Mouse (Mus musculus) cerebellum, adult (tissue): ENCODE results near the gene Dtnb.

Source experiments
- ATAC-seq: cut with Nextera tagmentation; 2 replicates; pipeline ENCODE4 v1.9.2; 2017; ENCODE audit warnings: mild to moderate bottlenecking, moderate library complexity, mixed read lengths; ENCODE audit not compliant: insufficient number of reproducible peaks, low FRiP score, low TSS enrichment

Gene Dtnb

DNA sequence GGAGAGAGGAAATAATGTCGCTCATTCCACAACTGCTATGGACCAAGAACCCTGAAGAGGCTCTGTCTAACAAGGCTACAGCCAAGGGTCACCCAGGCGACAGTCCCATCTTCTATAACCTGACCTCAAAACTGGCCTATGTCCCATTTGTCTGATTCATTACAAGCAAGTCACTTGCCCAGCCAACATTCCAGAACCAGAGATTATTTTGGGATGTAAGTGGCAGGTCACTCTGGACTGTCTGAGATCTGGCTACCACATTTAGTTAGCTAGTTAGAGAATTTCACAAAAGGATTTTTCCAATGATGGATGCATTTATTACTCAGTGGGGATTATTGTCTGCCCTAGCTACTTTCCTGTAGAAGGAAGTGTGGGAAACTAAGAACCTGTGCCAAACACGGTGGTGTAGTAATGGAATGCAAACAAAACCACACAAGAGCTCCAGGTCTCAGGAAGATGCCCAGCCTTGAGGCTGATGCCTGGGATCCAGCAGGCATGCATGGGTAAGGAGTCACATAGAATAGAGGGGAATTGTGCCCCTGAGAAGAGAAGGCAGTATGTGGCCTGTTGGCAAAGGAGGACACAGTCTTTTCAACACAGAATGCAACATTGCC lies 192.1 kb downstream of the Dtnb start:
- no peak for ATAC-seq

DNA sequence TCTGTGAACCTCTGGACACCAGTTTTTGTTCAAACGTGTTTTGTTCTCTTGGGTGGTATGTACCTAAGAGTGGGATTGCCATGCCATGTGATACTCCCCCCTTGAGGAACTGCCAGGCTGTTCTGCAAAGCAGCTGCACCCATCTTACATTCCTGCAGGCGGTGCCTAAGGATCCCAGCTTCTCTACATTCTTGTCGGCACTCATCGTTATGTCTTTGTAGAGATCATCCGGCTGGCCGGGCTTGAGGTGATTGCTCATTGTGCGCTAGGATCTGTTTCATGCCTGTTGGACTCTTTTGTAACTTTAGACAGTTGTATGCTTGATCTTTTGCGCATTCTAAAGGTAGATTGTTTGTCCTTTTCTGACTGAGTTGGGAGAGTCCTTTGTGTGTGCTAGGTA lies 195.2 kb downstream of the Dtnb start:
- ATAC-seq, result no peak

DNA sequence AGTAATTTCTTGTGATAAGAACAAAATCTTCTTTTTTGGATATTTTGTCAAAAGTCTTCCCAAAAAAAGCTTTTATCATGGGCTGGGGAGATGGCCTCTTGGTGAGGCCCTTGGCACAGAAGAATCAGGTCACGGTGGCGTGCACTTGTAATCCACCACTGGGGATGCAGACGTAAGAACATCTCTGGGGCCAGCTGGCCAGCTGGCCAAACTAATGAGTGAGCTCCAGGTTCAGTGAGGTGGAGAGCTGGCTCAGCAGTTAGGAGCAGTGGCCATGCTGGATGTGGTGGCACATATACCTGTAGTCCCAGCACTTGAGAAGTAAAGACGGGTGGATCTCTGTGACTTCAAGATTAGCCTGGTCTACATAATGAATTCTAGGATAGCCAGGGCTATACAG lies 196.2 kb downstream of the Dtnb start:
- ATAC-seq, result no peak

GRCm38 (mm10) chr12:3770546-3770945 lies 198.4 kb downstream of the Dtnb start:
- ATAC-seq, result no peak

DNA sequence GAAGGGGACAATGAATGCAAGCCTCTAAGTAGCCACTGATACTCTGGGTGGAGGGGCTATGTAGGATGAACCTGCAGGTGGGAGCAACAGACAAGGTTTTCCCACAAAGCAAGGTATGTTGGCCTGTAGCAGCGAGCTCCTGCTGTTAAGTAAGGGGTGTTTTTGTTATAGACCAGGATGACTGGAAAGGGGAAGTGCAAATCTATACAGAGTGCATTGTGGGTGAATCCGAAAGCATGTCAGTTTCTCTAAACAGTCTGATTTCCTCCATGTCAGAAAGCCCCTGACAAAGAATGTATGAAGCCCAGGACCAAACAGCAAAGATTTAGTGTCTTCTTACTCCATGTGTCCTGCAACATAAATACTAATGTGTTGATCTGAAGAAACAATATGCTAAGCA lies 198.9 kb downstream of the Dtnb start:
- ATAC-seq, result no peak

GRCm38 (mm10) chr12:3773643-3774042 lies 201.5 kb downstream of the Dtnb start:
- no peak for ATAC-seq

GRCm38 (mm10) chr12:3776015-3776414 lies 203.8 kb downstream of the Dtnb start:
- ATAC-seq, result no peak

DNA sequence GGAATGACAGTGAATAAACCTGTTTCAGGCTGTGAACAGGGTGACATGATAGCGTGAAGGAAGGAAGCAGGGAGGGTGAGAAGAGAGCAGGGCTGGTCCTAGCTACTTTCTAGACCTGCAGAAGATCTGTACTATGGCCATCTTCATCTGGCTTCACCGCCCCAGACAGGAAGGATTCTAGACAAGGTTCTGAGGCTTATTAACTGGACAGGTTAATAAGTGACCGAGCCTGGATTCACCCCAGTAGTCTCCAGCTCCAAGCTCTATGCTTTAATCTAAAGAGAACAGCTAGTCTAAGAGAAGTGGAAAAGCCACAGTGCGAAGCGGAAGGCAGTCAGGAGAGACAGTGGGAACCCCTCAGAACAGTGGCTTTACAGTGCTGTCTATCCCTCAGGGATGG lies 205.5 kb downstream of the Dtnb start:
- ATAC-seq, result no peak

- ATAC-seq, result no peak
Measured at GRCm38 (mm10) chr12:3778286-3778685, 206.1 kb downstream of the Dtnb start.

GRCm38 (mm10) chr12:3779639-3780038 lies 207.5 kb downstream of the Dtnb start:
- no peak for ATAC-seq

- ATAC-seq, result no peak
Measured at GRCm38 (mm10) chr12:3780405-3780891, 208.3 kb downstream of the Dtnb start.

DNA sequence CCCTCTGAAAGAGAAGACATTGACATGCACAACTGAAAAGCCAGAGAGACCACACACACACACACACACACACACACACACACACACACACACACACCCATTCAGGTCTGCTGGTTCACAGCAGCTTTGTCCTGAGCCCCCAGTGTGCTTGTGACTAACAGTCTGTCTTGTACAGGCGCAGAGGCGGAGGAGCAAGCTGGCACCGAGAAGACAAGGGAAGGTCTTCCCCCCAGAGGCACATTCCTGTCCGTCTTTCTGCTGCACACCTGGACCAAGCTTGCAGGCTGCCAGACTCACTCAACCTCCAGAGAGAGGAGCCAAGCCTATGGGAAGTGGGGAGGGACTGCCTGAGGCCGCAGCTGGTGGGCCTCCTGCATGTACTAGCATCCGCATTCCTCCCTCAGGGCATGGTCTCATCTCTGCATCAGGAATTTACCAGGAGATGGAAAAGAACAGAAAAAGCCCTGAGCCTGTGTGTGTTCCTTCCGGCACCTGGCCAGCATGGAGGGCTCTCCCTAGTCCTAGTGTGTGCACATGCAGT lies 208.8 kb downstream of the Dtnb start:
- no peak for ATAC-seq

DNA sequence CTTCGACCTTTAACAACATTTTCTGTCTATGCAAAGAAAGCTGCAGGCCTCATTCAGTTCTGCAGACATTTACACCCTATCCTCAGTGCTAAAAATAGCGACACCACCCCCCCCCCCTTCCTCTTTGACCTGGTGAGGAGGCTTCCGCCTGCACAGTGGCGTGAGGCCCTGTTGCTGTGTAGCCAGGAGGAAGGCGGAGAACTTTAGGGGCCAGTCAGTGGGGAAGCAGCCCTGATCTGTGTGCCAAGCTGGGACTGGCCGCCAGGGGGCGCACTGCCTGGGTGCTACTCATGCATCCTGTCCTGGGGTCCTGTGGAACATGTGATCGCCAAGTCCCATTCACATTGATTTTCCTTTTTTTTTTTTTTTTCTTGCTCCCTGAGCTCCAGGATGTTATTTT lies 209.3 kb downstream of the Dtnb start:
- ATAC-seq, result peak; percentile 61; the same call in 1 of the 2 replicates

- ATAC-seq, result no peak
Measured at GRCm38 (mm10) chr12:3783196-3783825, 211.1 kb downstream of the Dtnb start.

GRCm38 (mm10) chr12:3784258-3784657 lies 212.1 kb downstream of the Dtnb start:
- no peak for ATAC-seq

DNA sequence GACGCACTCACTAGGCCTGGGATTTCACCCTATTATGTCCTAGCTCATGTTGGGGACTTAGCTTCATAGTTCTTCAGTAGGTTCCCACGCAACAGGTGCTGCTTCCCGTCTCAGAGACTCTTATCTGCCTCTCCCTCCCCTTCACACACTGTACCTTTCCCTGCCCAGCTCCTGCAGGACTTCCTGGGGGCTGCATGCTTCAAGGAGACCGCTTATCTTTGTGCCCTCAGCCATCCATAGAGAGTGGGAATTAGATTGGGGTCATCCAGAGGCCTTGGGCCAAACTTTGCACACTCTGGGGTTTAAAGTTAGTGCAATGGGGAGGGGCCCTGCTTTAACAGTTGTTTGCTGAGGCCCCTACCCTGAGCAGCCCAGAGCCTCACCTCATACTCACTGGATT lies 212.5 kb downstream of the Dtnb start:
- ATAC-seq, result no peak

DNA sequence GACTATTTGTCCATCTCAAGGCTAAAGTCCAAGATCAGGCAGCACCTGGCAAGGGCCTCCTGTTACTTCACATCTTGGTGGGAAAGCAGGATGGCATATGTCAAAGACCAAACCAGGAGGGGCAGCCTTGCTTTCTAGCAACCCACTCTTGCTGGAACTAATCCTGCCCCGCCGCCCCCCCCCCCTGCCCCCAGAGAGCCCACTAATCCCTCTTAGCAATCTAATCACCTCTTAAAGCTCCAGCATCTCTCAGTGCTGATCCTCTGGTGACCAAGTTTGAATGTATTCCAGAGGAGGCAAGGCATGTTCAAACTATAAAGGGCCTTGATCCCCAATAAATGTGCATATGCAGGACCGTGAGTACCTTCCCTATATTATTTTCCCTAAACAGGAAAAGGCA lies 214.9 kb downstream of the Dtnb start:
- no peak for ATAC-seq

- ATAC-seq, result no peak
Measured at GRCm38 (mm10) chr12:3787541-3787940, 215.4 kb downstream of the Dtnb start.

GRCm38 (mm10) chr12:3788421-3789051 lies 216.4 kb downstream of the Dtnb start:
- no peak for ATAC-seq

- ATAC-seq, result no peak
Measured at GRCm38 (mm10) chr12:3789626-3790185, 217.5 kb downstream of the Dtnb start.

DNA sequence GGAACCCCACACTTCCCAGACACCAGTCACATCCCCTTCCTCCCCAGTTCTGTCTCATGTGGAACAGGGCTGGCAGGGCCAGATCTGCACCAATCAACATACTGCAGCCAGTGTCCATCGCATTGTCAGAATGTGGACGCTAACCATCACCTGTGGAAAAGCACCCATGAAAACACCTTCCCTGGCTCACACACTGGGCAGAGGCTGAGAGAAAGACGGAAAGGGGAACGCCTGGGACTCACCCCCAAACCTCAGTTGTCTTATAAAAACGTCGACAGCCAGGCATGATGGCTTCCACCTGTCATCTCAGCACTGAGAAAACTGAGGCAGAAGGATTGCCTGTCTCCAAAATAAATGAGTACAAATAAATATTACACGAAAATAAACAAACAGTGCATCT lies 219.1 kb downstream of the Dtnb start:
- no peak for ATAC-seq
